Mouse (Mus musculus): ENCODE data around the gene Fndc1.

The Fndc1 gene

GRCm38 (mm10) chr17:7690271-7690670, 136.8 kb downstream of the Fndc1 start:
- DNase-seq (ENCODE audit: low read depth, low spot score) = no peak

All from c-Kit-negative CD71-positive TER-119-positive erythroid progenitor cells, embryonic 14.5 days (primary cell).